Mouse (Mus musculus) intestine, embryonic 15.5 days (tissue): ENCODE measurements at regions not wholly inside any gene's neighbourhood (a gene's known extent, or its start where the extent isn't known, plus 50 kb on each side); places are given as distances from the start of the nearest gene placed in this dataset.

Experiments
- ATAC-seq: fragments of 200-750 bp; cut with Nextera tagmentation; 2 replicates; pipeline ENCODE4 v1.8.0; 2017; ENCODE audit warnings: moderate TSS enrichment, moderate library complexity
- H3K27ac ChIP-seq: fragments of 300-500 bp; sonication (generic); 2 replicates; pipeline ENCODE4 v1.5.1; 2015; ENCODE audit warnings: mild to moderate bottlenecking, inconsistent platforms
- H3K27me3 ChIP-seq: fragments of 300-500 bp; sonication (generic); replicated peaks from 2 replicates; pipeline ENCODE4 v1.6.1; 2015; ENCODE audit warnings: inconsistent platforms
- H3K36me3 ChIP-seq: fragments of 300-500 bp; sonication (generic); 2 replicates; pipeline ENCODE4 v1.6.1; 2015; ENCODE audit warnings: inconsistent platforms
- H3K4me1 ChIP-seq: fragments of 300-500 bp; sonication (generic); replicated peaks from 2 replicates; pipeline ENCODE4 v1.6.1; 2015; ENCODE audit warnings: inconsistent platforms
- H3K4me2 ChIP-seq: fragments of 300-500 bp; sonication (generic); replicated peaks from 2 replicates; pipeline ENCODE4 v1.6.1; 2015; ENCODE audit warnings: mild to moderate bottlenecking, inconsistent platforms
- H3K4me3 ChIP-seq: fragments of 300-500 bp; sonication (generic); replicated peaks from 2 replicates; pipeline ENCODE4 v1.5.1; 2015; ENCODE audit warnings: inconsistent platforms
- H3K9ac ChIP-seq: fragments of 300-500 bp; sonication (generic); 2 replicates; pipeline ENCODE4 v1.6.1; 2015; ENCODE audit warnings: inconsistent platforms
- H3K9me3 ChIP-seq: fragments of 300-500 bp; sonication (generic); 2 replicates; pipeline ENCODE4 v1.6.1; 2016; ENCODE audit warnings: inconsistent platforms
- WGBS: fragments of 180-500 bp; shearing (Covaris S2); methylation state at CpG from one replicate; pipeline ENCODE4 v1.1.7; 2015; 5-methylcytosine and 5-hydroxymethylcytosine counted together

DNA sequence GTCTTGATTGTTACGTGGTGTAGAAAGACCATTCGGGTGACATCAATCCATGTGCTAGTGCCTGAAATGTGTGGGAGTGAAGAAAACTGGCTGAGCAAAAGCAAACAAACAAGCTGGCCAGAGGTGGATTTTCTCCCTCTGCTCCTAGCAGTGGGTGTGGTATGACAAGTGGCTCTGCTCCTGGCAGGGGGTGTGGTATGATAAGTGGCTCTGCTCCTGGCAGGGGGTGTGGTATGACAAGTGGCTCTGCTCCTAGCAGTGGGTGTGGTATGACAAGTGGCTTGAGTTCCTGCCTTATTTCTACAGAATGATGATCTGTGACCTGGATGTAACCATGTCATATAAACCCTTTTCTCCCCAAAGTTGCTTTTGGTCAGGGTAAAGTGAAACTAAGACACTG lies 108.8 kb upstream of the Ldah start:
- Histone ChIP-seq H3K27ac (no peak overlapping the region), H3K4me2 (no peak overlapping the region), H3K9ac (no peak overlapping the region), H3K4me1 (no peaks in the 10 kb centered on the region), H3K36me3 (no peaks in the 10 kb centered on the region), H3K4me3 (no peak overlapping the region), H3K9me3 (no peaks in the 10 kb centered on the region), H3K27me3 (no peaks in the 10 kb centered on the region)
- no peak for ATAC-seq
- 85% methylated on average over 2 of the region's 2 CpGs for WGBS

DNA sequence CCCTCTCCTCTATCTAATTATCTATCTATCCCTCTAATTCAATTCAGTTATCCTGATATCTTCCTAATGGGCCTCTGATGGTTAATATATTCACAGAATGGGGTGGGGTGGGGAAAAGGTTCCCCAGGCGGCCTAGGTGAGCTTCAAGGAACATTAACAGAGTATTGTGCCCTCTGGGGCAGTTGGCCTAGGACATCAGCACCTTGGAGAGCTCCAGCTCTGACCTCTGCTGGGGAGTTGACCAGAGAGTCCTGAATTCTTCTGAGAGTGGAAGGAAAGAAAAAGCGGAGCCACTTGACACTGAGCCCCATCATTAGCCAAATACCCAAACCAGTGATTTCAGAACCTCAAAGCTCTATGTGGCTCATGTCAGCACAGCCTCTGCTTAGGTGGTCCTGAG lies 108.1 kb upstream of the Ldah start:
- Histone ChIP-seq H3K4me1 (no peaks in the 10 kb centered on the region), H3K9ac (no peak overlapping the region), H3K9me3 (no peaks in the 10 kb centered on the region), H3K27ac (no peak overlapping the region), H3K4me2 (no peak overlapping the region), H3K27me3 (no peaks in the 10 kb centered on the region), H3K4me3 (no peak overlapping the region), H3K36me3 (no peaks in the 10 kb centered on the region)
- 36% methylated on average over 2 of the region's 2 CpGs for WGBS
- no peak for ATAC-seq

DNA sequence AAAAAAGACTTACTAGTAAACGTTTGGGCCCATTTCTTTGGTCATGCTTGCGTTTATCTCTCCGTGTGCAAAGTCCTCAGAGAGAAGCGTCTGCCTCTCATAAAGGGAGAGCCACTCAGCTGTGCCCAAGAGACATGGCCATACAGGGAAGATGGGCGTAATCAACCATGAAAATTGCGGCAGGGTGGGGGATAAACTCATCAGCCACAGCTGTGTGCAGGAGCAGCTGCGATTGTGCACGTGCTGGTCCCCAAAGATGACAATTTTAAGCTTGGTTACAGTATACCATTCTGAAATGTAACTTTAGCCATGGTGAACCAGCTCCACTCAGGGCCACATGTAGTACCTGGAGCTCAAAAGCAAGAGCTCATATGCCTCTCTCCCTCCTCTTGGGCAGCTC lies 106.1 kb upstream of the Ldah start:
- Histone ChIP-seq H3K36me3 (no peaks in the 10 kb centered on the region), H3K4me1 (no peaks in the 10 kb centered on the region), H3K27ac (no peak overlapping the region), H3K9ac (no peak overlapping the region), H3K4me2 (no peak overlapping the region), H3K9me3 (no peaks in the 10 kb centered on the region), H3K4me3 (no peak overlapping the region), H3K27me3 (no peaks in the 10 kb centered on the region)
- no peak for ATAC-seq
- WGBS = 82% methylated on average over 8 of the region's 8 CpGs

DNA sequence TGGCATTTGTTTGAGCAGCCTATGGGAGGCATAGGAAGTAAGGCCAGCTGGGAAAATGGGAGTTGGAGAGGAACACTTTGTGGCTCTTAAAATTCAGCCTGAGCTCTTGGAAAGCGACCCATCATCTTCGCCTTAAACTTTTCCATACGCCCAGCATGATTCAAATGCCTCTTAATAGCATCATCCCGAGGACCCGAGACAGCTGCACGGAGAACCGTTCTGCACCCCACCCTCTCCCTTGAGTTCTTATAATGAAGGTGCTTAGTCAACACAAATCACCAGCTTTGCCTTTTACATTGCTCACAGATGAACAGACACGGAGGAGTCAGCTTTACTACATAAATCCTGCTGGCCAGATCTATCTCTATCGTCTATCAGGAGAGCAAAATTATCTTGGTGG lies 104.6 kb upstream of the Ldah start:
- WGBS = 82% methylated on average over 9 of the region's 9 CpGs
- H3K27me3 ChIP-seq = no peaks in the 10 kb centered on the region
- no peaks in the 10 kb centered on the region for H3K36me3 ChIP-seq
- ATAC-seq = no peak
- no peaks in the 10 kb centered on the region for H3K4me1 ChIP-seq
- H3K4me2 ChIP-seq = no peak overlapping the region
- H3K4me3 ChIP-seq = no peak overlapping the region
- no peak overlapping the region for H3K9ac ChIP-seq
- no peak overlapping the region for H3K27ac ChIP-seq
- no peaks in the 10 kb centered on the region for H3K9me3 ChIP-seq

DNA sequence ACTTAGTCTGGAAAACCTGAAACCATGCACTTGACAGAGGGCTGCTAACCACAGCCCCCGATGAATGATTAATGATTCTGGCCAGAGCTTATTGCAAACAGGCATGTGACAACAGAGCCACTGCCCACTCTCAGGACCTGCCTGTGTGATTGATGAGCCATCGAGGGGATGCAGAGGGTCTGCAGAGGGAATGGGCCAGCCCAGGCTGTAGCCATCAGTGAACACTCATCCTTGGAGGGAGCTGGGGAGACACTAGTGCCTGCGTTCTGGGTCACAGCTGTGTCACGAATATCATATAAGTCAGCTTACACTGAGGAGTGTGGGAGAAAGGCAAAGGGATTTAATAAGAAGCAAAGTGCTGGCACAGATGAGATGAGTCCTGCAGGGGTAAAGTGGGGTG lies 100.8 kb upstream of the Ldah start:
- ATAC-seq = no peak

DNA sequence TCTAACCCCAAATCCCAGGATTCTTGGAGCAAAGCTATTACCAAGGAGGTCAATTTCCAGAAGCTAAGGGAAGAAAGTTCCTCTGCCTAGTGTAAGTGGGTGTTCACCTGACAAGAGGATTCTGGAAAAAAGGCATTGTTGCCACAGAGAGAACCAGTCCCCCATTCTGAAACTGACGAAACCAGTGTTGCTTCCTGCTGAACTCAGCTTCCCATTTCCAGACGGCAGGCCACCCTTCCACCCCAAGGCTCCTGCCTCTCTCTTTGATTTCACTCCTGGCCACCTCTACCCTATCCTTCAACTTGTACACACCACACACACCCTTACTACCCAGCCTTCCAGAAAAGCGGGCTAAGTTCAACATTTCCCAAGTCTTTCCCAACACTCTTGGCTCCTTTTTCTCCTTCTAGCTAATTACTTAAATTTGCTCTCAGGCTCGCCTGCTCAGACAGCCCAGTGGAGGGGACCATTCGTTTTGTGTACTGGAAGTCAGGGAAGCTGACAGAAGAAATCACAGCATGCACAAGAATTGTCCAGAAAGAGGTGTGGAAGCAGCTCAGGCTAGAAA lies 98.6 kb upstream of the Ldah start:
- Histone ChIP-seq H3K36me3 (no peaks in the 10 kb centered on the region), H3K4me1 (no peaks in the 10 kb centered on the region), H3K9me3 (no peaks in the 10 kb centered on the region), H3K9ac (no peak overlapping the region), H3K27me3 (no peaks in the 10 kb centered on the region), H3K4me3 (no peak overlapping the region), H3K4me2 (no peak overlapping the region), H3K27ac (no peak overlapping the region)
- WGBS = 69% methylated on average over 5 of the region's 5 CpGs
- ATAC-seq = no peak

More for the DNA sequence above, 100.8 kb upstream of the Ldah start:
- Histone ChIP-seq H3K27me3 (no peaks in the 10 kb centered on the region), H3K9ac (no peak overlapping the region), H3K4me1 (no peaks in the 10 kb centered on the region), H3K27ac (no peak overlapping the region), H3K9me3 (no peaks in the 10 kb centered on the region), H3K36me3 (no peaks in the 10 kb centered on the region), H3K4me2 (no peak overlapping the region), H3K4me3 (no peak overlapping the region)
- WGBS = 45% methylated on average over 4 of the region's 4 CpGs

DNA sequence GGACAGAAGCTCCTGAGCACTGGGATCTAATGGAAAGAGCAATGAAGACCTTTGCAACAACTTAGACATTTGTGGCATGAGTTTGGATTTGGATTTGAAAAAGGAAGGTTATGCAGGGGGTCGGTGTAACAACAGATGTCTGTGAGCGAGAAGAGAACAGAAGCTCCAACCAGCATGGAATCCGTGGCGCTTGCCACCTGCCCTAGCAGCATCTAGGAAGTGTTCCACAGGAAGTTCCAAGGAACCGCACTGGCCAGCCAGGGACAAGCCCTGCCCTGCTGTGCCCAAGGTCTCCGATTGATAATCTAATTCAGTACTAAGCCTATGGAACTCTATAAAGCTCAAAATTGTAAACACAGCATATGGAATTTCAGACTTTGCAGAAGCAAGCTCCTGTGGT lies 98.0 kb upstream of the Ldah start:
- H3K27me3 ChIP-seq = no peaks in the 10 kb centered on the region
- no peak overlapping the region for H3K4me2 ChIP-seq
- H3K27ac ChIP-seq = no peak overlapping the region
- no peaks in the 10 kb centered on the region for H3K36me3 ChIP-seq
- no peak for ATAC-seq
- H3K9me3 ChIP-seq = no peaks in the 10 kb centered on the region
- H3K4me3 ChIP-seq = no peak overlapping the region
- H3K9ac ChIP-seq = no peak overlapping the region
- H3K4me1 ChIP-seq = no peaks in the 10 kb centered on the region
- WGBS = 81% methylated on average over 6 of the region's 6 CpGs

DNA sequence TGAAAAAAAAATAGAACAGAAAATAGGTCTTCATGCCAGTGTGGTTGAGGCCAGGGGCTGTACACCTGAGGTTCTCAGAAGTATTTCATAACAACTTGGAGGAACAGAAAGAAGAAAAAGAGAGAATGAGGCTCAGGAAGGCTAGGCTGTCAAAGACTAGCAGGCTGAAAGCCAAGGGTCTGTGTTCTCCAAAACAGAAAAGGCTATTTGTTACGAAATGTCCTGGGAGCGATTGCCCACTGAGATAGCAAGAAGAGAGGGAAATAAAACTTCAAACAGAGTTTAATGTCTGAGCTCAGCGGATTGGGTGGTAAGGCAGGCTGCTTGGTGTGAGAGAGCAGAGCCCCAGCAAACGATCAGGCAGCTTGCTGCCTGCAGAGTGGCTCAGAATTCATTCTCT lies 97.6 kb upstream of the Ldah start:
- ATAC-seq = no peak

DNA sequence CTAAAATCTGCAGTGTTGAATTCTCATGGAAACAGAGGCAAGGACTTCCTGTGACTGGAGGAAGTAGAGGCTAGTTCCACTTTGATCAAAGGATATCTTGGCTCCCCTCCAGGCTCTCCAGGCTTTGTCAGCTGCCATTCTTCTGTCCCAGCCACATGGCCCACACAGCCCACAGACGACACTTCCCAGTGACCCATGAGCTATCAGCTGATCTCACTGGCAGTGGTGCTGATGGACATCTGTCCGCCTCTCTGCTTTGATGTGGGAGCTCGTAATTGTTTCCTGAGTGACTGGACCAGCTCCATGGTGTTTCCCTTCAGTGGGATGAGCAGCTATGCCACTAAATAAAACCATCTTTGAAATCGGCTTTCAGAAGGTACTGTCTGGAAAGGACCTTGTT lies 96.4 kb upstream of the Ldah start:
- H3K27ac ChIP-seq = no peak overlapping the region
- no peak for ATAC-seq

More for the DNA sequence above, 97.6 kb upstream of the Ldah start:
- Histone ChIP-seq H3K4me1 (no peaks in the 10 kb centered on the region), H3K4me3 (no peak overlapping the region), H3K27ac (no peak overlapping the region), H3K9me3 (no peaks in the 10 kb centered on the region), H3K4me2 (no peak overlapping the region), H3K27me3 (no peaks in the 10 kb centered on the region), H3K36me3 (no peaks in the 10 kb centered on the region), H3K9ac (no peak overlapping the region)
- 41% methylated on average over 4 of the region's 4 CpGs for WGBS

DNA sequence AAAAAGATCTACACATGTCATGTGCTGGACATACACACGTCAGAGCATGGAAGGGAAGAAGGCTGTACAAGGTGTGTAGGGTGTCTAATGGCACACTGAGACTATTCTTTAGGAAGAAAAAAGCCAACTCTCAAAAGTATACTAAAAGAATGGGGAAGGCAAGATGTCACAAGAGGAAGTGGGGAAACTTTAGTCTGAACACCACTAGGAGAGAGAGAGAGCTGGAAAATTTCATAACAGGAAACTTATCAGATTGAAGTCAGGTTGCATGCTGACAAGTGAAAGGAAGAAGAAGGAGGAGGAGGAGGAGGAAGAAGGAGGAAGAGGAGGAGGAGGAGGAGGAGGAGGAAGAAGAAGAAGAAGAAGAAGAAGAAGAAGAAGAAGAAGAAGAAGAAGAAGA lies 52.3 kb upstream of the Ldah start:
- ATAC-seq = no peak
- Histone ChIP-seq H3K4me2 (no peak overlapping the region), H3K36me3 (no peaks in the 10 kb centered on the region), H3K4me1 (no peaks in the 10 kb centered on the region), H3K27me3 (no peaks in the 10 kb centered on the region), H3K9ac (no peak overlapping the region), H3K27ac (no peak overlapping the region), H3K9me3 (no peaks in the 10 kb centered on the region), H3K4me3 (no peak overlapping the region)
- 83% methylated on average over 1 of the region's 1 CpGs for WGBS

More for the DNA sequence above, 96.4 kb upstream of the Ldah start:
- H3K9ac ChIP-seq = no peak overlapping the region
- no peak overlapping the region for H3K4me2 ChIP-seq
- no peak overlapping the region for H3K4me3 ChIP-seq
- H3K9me3 ChIP-seq = no peaks in the 10 kb centered on the region
- WGBS = 73% methylated on average over 4 of the region's 4 CpGs
- H3K36me3 ChIP-seq = no peaks in the 10 kb centered on the region
- no peaks in the 10 kb centered on the region for H3K4me1 ChIP-seq
- no peaks in the 10 kb centered on the region for H3K27me3 ChIP-seq
